Mouse (Mus musculus) myocyte (in vitro differentiated cells): Measurements from ENCODE around the gene Micu1. TPM values are rescaled to one million over a fixed set of nuclear protein-coding genes. Genes with fewer than 3 reads are reported as not detected.

ENCODE experiments used
- H3K27me3 ChIP-seq: one replicate; pipeline ENCODE4 v1.6.1; 2011; ENCODE audit not compliant: control insufficient read depth, insufficient read depth, insufficient read length
- H3K36me3 ChIP-seq: one replicate; pipeline ENCODE4 v1.6.1; 2011; ENCODE audit not compliant: control insufficient read depth, insufficient read depth
- H3K4me2 ChIP-seq: one replicate; pipeline ENCODE4 v1.6.1; 2011; ENCODE audit warnings: low read depth, control low read depth
- H3K4me3 ChIP-seq: one replicate; pipeline ENCODE4 v1.5.1; 2011; ENCODE audit warnings: mild to moderate bottlenecking, control low read depth, moderate library complexity
- H3K79me2 ChIP-seq: one replicate; pipeline ENCODE4 v1.6.1; 2011; ENCODE audit not compliant: control insufficient read depth, insufficient read depth
- H3ac ChIP-seq: one replicate; pipeline ENCODE4 v1.6.1; 2011; ENCODE audit not compliant: control insufficient read depth, insufficient read length
- CEBPB ChIP-seq: IDR thresholded peaks from 2 replicates; pipeline ENCODE4 v1.6.1; 2011; ENCODE audit warnings: mild to moderate bottlenecking, moderate library complexity; ENCODE audit not compliant: poor library complexity, insufficient read depth, severe bottlenecking
- E2F4 ChIP-seq: IDR thresholded peaks from one replicate; pipeline ENCODE4 v1.6.1; 2011; ENCODE audit warnings: mild to moderate bottlenecking, control low read depth, moderate library complexity; ENCODE audit not compliant: insufficient read depth
- MAX ChIP-seq: IDR thresholded peaks from one replicate; pipeline ENCODE4 v1.6.1; 2011; ENCODE audit warnings: low read depth, mild to moderate bottlenecking, control low read depth
- MYOD1 ChIP-seq, 3 experiments: IDR thresholded peaks; one replicate each; pipeline ENCODE4 v1.6.1; 2011; ENCODE audit warnings: control low read depth in 2 of 3, low read depth in 2 of 3, mild to moderate bottlenecking in 2 of 3, moderate library complexity in 1 of 3; ENCODE audit not compliant: insufficient read length in 2 of 3, control insufficient read depth in 1 of 3
- MYOG ChIP-seq, 3 experiments: IDR thresholded peaks; one replicate each; pipeline ENCODE4 v1.6.1; 2011; ENCODE audit warnings: control low read depth in 2 of 3, low read depth in 2 of 3, mild to moderate bottlenecking in 2 of 3; ENCODE audit not compliant: insufficient read length in 2 of 3, control insufficient read depth in 1 of 3, insufficient read depth in 1 of 3
- POLR2A ChIP-seq: IDR thresholded peaks from one replicate; pipeline ENCODE4 v1.6.1; 2011; ENCODE audit warnings: low read depth, mild to moderate bottlenecking, control low read depth, moderate library complexity; ENCODE audit not compliant: insufficient read length
- POLR2AphosphoS2 ChIP-seq: IDR thresholded peaks from one replicate; pipeline ENCODE4 v1.6.1; 2011; ENCODE audit warnings: low read depth, control low read depth; ENCODE audit not compliant: insufficient read length
- REST ChIP-seq: IDR thresholded peaks from one replicate; pipeline ENCODE4 v1.6.1; 2011; ENCODE audit warnings: mild to moderate bottlenecking, control low read depth, moderate library complexity; ENCODE audit not compliant: insufficient read depth, insufficient read length
- SRF ChIP-seq: IDR thresholded peaks from one replicate; pipeline ENCODE4 v1.6.1; 2011; ENCODE audit warnings: low read depth; ENCODE audit not compliant: control insufficient read depth, insufficient read length
- TCF12 ChIP-seq: IDR thresholded peaks from one replicate; pipeline ENCODE4 v1.6.1; 2011; ENCODE audit warnings: mild to moderate bottlenecking, control low read depth; ENCODE audit not compliant: poor library complexity, insufficient read depth, severe bottlenecking
- TCF3 ChIP-seq: IDR thresholded peaks from one replicate; pipeline ENCODE4 v1.6.1; 2011; ENCODE audit warnings: low read depth, control low read depth; ENCODE audit not compliant: insufficient read length
- USF1 ChIP-seq: IDR thresholded peaks from one replicate; pipeline ENCODE4 v1.6.1; 2011; ENCODE audit warnings: low read depth, mild to moderate bottlenecking, control low read depth, moderate library complexity
- polyA plus RNA-seq: library from polyadenylated mRNA; unstranded; fragments of >200 nt; fragmentation: generic; extraction: Trizol; gene quantifications from one replicate; pipeline ENCODE4 v1.2.1, GENCODE M21; 2012; ENCODE audit warnings: missing spikeins

Gene Micu1
- polyA plus RNA-seq, 1 experiment = 264 TPM

DNA sequence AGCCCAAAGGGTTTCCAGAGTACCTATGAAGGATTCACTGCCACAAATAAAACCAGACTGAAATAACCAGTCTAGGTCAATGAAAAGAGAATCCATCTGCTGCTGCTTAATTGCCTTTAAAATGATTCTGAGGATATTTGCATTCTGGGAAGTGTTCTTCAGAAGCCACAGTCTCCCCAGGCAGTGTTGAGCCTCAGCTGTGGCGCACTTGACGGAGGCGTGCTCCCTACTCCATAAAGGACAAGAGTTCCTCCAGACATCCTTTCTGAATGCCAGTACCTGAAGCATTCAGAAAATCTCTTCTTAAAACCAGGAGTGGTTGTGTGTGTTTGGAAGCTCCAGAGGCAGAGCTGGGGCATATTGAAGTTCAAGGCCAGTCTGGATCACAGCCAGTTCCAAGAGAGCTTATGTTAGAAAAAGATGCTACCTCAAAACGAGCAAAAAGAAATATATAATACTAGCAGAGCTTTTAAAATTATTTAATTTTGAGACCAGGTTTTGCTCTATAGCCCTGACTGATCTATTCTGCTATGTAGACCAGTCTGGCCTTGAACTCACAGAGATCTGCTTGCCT, 75.9 kb downstream of the Micu1 start:
- no peaks in the 10 kb centered on the region for H3K79me2 ChIP-seq
- no peak overlapping the region for H3K4me2 ChIP-seq
- H3ac ChIP-seq = no peak overlapping the region
- no peaks in the 10 kb centered on the region for H3K27me3 ChIP-seq
- peaks cover 12% of the 10 kb centered on the region for H3K36me3 ChIP-seq
- TF ChIP-seq E2F4 = no peak
- no peak for TF ChIP-seq POLR2AphosphoS2
- no peak for TF ChIP-seq TCF12
- TF ChIP-seq MYOG (IDR thresholded peaks at IDR 0.05; ENCODE audit: control insufficient read depth in 1 of 3, insufficient read depth in 1 of 3, insufficient read length in 2 of 3, low read depth in 2 of 3) = no peak
- TF ChIP-seq CEBPB = no peak
- no peak for TF ChIP-seq SRF
- TF ChIP-seq MYOD1 (IDR thresholded peaks at IDR 0.05; ENCODE audit: control insufficient read depth in 1 of 3, insufficient read length in 2 of 3, low read depth in 2 of 3) = no peak
- TF ChIP-seq USF1 = no peak
- TF ChIP-seq REST = no peak
- no peak for TF ChIP-seq POLR2A
- no peak for TF ChIP-seq MAX
- TF ChIP-seq TCF3 = no peak
- no peak overlapping the region for H3K4me3 ChIP-seq

DNA sequence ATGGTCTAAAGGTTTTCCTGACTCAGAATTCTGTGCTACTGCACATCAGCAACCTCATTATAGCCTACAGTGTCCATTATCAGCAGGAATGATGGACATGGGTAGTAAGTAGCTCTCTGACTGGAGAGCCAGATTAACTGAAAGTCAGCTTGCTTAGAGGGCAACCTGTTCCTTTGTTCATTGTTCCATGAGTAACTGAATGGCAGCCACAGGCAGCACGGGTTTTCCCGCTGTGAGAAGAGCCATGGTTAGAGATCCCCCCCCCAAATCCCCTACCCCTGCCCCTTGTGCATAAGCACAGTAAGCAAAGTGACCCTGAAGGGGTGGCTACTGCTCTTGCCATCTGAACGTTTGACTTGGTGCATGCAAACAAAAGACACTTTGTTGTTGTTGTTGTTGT, 78.4 kb downstream of the Micu1 start:
- TF ChIP-seq POLR2A (no peak), TCF3 (no peak), MYOD1 (IDR thresholded peaks at IDR 0.05; ENCODE audit: control insufficient read depth in 1 of 3, insufficient read length in 2 of 3, low read depth in 2 of 3) (no peak), REST (no peak), E2F4 (no peak), MYOG (IDR thresholded peaks at IDR 0.05; ENCODE audit: control insufficient read depth in 1 of 3, insufficient read depth in 1 of 3, insufficient read length in 2 of 3, low read depth in 2 of 3) (no peak), SRF (no peak), MAX (no peak), USF1 (no peak), POLR2AphosphoS2 (no peak), TCF12 (no peak), CEBPB (no peak)
- Histone ChIP-seq H3K27me3 (no peaks in the 10 kb centered on the region), H3K79me2 (no peaks in the 10 kb centered on the region)

DNA sequence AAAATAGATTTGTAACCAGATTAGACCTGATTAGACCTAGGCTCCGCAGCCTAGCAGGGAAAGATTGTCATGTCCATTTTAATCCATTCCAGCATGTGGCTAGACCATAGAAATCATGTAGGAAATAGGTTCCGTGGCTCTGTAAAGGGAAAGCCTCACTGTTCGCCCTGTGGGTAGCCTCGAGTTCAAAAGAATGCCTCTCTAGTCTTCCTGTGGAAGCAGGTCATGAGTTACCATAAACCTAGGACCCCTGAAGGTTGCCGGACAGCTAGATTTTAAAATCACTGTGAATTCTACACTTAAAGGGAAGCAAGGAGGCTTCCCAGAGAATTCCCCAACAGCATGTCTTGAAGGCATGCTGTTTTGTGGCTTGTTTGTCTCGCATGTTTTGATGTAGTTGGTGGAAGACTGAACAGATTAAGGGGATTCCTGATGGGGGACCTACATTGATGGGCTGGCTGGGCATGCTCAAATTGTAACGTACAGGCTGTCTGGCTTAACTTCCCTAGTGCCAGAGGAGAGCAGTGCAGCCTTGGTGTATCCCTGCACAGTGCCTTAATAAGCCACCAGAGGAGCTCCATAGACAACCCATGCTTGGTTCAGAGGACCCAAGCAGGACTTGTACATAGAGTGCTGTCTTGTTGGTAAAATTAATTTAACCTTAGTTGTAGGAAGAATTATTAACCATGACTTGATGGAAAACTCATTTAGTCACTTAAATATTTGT, 79.1 kb downstream of the Micu1 start:
- Histone ChIP-seq H3K36me3 (peaks cover 9% of the 10 kb centered on the region), H3K4me3 (no peak overlapping the region), H3K79me2 (no peaks in the 10 kb centered on the region), H3K4me2 (no peak overlapping the region), H3ac (no peak overlapping the region), H3K27me3 (no peaks in the 10 kb centered on the region)
- TF ChIP-seq TCF3 (no peak), TCF12 (no peak), POLR2A (no peak), USF1 (no peak), REST (no peak), CEBPB (no peak), E2F4 (no peak), MAX (no peak), MYOD1 (IDR thresholded peaks at IDR 0.05; ENCODE audit: control insufficient read depth in 1 of 3, insufficient read length in 2 of 3, low read depth in 2 of 3) (no peak), POLR2AphosphoS2 (no peak), MYOG (IDR thresholded peaks at IDR 0.05; ENCODE audit: control insufficient read depth in 1 of 3, insufficient read depth in 1 of 3, insufficient read length in 2 of 3, low read depth in 2 of 3) (no peak), SRF (no peak)

More for the DNA sequence above, 78.4 kb downstream of the Micu1 start:
- Histone ChIP-seq H3K4me2 (no peak overlapping the region), H3K36me3 (peaks cover 9% of the 10 kb centered on the region), H3K4me3 (no peak overlapping the region), H3ac (no peak overlapping the region)

DNA sequence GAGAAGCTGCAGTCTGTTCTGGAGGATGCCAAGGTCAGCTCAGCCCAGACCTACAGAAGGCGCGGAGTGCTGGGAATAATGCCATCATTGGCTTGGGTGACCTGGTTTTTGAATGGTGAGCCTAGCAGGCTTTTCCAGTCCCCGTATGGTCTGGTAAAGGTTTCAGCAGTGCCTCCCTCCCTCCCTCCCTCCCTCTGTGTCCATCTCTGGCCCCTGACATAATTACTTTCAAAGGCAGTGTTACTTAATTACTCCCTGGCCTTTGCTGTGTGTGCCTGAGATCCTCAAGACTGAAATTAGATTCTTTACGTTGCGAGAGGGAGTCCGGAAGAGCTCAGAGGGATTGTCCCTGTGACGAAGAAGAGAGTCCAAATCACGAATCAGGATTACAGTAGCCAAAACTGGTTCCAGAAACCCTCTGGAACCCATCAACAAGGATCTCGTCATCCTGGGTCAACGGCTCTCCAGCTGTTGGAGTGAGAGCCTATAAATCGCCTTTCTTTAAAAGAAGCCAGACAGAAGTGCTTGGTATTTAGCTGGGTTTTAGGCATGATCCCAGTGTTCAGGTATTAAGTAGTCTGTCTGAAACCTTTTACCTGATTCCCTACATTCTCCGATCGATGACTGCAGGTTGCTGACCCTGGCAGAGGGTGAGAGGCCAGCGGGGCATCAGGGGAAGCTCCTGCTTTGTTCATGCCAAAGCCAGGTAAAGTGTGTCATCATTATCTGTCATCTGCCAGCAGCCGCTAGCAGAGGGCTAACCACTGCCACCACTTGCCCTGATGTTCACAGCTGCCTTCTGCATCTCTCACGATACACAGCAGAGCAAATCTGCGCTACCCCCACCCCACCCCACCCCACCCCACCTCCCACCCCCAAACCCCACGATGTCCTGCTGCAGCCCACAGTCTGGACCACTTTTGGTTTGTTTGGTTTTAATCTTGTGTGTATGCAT, 82.7 kb downstream of the Micu1 start:
- Histone ChIP-seq H3ac (no peak overlapping the region), H3K4me3 (no peak overlapping the region), H3K4me2 (no peak overlapping the region), H3K36me3 (peaks cover 28% of the 10 kb centered on the region), H3K79me2 (no peaks in the 10 kb centered on the region), H3K27me3 (no peaks in the 10 kb centered on the region)
- TF ChIP-seq TCF3 (no peak), USF1 (no peak), MYOG (IDR thresholded peaks at IDR 0.05; ENCODE audit: control insufficient read depth in 1 of 3, insufficient read depth in 1 of 3, insufficient read length in 2 of 3, low read depth in 2 of 3) (no peak), MAX (no peak), MYOD1 (IDR thresholded peaks at IDR 0.05; ENCODE audit: control insufficient read depth in 1 of 3, insufficient read length in 2 of 3, low read depth in 2 of 3) (no peak), POLR2AphosphoS2 (no peak), CEBPB (no peak), REST (no peak), TCF12 (no peak), POLR2A (no peak), SRF (no peak), E2F4 (no peak)
